Mouse (Mus musculus) layer of hippocampus, adult 8-10 months (tissue): Measurements from ENCODE around the gene Tbx3. TPM values are rescaled to one million over a fixed set of nuclear protein-coding genes. Genes with fewer than 3 reads are reported as not detected.

ENCODE experiments used
- DNase-seq, 2 experiments: peaks; one replicate each; pipeline ENCODE4 v3.0.0; 2022; ENCODE audit warnings: low spot score in 2 of 2
- total RNA-seq, 4 experiments: library from RNA; stranded (reverse); gene quantifications; 2 replicates each; pipeline ENCODE4 v1.2.4; 2022

Gene Tbx3
- 1 to 10 TPM; 2.2 to 3.4 (median 2.6) TPM for total RNA-seq

GRCm38 (mm10) chr5:119670566-119671108, at the start of gene Tbx3:
Gene Tbx3, plus strand, starts transcription at chr5:119670669.
- DNase-seq: peak; percentile 34 to 46

GRCm38 (mm10) chr5:119622076-119622475, 48.4 kb upstream of the Tbx3 start:
- DNase-seq: no peak

GRCm38 (mm10) chr5:119624554-119624953, 45.9 kb upstream of the Tbx3 start:
- no peak for DNase-seq

- no peak for DNase-seq
Measured at GRCm38 (mm10) chr5:119625603-119626002, 44.9 kb upstream of the Tbx3 start.

GRCm38 (mm10) chr5:119626154-119626553, 44.3 kb upstream of the Tbx3 start:
- DNase-seq: no peak

- no peak for DNase-seq
Measured at GRCm38 (mm10) chr5:119626662-119627061, 43.8 kb upstream of the Tbx3 start.

GRCm38 (mm10) chr5:119628100-119628499, 42.4 kb upstream of the Tbx3 start:
- DNase-seq: no peak

GRCm38 (mm10) chr5:119628746-119629327, 41.6 kb upstream of the Tbx3 start:
- no peak for DNase-seq

GRCm38 (mm10) chr5:119633581-119633980, 36.9 kb upstream of the Tbx3 start:
- DNase-seq: no peak

- no peak for DNase-seq
Measured at GRCm38 (mm10) chr5:119634861-119635260, 35.6 kb upstream of the Tbx3 start.

- DNase-seq: no peak
Measured at GRCm38 (mm10) chr5:119638300-119638699, 32.2 kb upstream of the Tbx3 start.

GRCm38 (mm10) chr5:119641094-119641493, 29.4 kb upstream of the Tbx3 start:
- no peak for DNase-seq

GRCm38 (mm10) chr5:119641714-119642113, 28.8 kb upstream of the Tbx3 start:
- DNase-seq: no peak

- DNase-seq: no peak
Measured at GRCm38 (mm10) chr5:119646965-119647364, 23.5 kb upstream of the Tbx3 start.

GRCm38 (mm10) chr5:119651135-119651965, 19.1 kb upstream of the Tbx3 start:
- no peak for DNase-seq

GRCm38 (mm10) chr5:119656354-119656753, 14.1 kb upstream of the Tbx3 start:
- DNase-seq: no peak

- DNase-seq: no peak
Measured at GRCm38 (mm10) chr5:119656856-119657255, 13.6 kb upstream of the Tbx3 start.

- no peak for DNase-seq
Measured at GRCm38 (mm10) chr5:119657362-119657761, 13.1 kb upstream of the Tbx3 start.

- no peak for DNase-seq
Measured at GRCm38 (mm10) chr5:119657804-119658203, 12.7 kb upstream of the Tbx3 start.

GRCm38 (mm10) chr5:119658396-119658795, 12.1 kb upstream of the Tbx3 start:
- DNase-seq: no peak

GRCm38 (mm10) chr5:119659041-119659440, 11.4 kb upstream of the Tbx3 start:
- DNase-seq: no peak

GRCm38 (mm10) chr5:119660526-119661410, 9.7 kb upstream of the Tbx3 start:
- DNase-seq: no peak
